9 mouse cellular contexts compared by ENCODE assay signal in the genomic region with DNA sequence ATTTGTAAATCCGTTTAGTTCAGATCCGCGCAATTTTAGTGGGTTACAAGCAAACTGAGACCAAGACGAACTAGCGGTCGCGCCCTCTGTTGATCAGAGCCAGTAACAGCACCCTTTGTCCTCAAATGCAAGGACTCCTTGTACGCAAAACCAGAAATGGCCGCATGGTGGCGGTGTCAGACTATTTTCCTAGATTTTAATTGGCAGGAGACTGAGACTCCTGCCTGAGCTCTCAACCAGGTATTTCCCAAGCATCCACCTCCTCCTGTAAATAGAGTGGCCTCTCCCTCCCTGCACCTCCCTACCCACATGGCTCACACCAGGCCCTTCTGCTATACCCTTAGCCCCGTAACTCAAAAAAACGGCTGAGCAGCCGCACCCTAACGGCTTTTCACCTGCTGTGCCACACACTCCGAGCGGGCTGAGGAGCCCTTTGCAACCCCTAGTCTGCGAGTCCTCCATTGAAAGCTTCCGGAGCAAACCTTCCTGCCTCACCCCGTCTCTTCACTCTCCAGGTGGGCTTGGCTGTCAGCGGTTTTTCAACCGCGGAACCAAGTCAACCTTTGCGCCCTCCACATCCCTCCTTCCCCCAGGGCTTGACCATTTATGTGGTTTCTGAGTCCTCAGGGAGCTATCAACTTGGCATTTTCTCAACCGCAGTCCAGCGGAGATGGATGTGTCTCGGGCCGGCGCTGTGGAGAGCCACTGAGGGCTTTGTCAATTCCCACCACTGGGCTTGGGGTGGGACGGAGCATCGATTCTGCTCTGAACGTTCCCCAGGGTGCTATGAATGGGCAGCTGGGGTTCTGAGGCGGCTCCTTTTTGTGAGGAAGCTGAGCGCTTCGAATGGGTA. TPM values are rescaled to one million over a fixed set of nuclear protein-coding genes. Genes with fewer than 3 reads are reported as not detected.
DNase-seq lines count a peak whose midpoint lies in the region; ATAC-seq and TF ChIP-seq lines count a peak whose summit lies in the region.
"Had no signal": no experiment of that assay in that cellular context is flagged by ENCODE, and none has a peak within 500 bp of the region (broad histone marks: within the 10 kb centered on the region; RNA-seq: fewer than 3 reads in every experiment).

No protein-coding gene starts in this region.

- peak; percentile 84 for DNase-seq in heart, postnatal 0 days (ENCODE audit: low spot score)
- DNase-seq in kidney, postnatal 36 days, result peak; percentile 92 to 97
- DNase-seq in liver, embryonic 14.5 days (ENCODE audit: low read depth in 3 of 3, low spot score in 3 of 3), result peak; percentile 74 to 79 (median 77)
- DNase-seq in stomach, postnatal 0 days (ENCODE audit: low spot score), result peak; percentile 97

- TF ChIP-seq EP300 in ES-Bruce4 (IDR thresholded peaks at IDR 0.05; ENCODE audit: insufficient read depth, low read depth, low read length), result no peak
- TF ChIP-seq EP300 in heart, postnatal 0 days (IDR thresholded peaks at IDR 0.05; ENCODE audit: low read depth), result no peak
- no peak for TF ChIP-seq EP300 in liver, embryonic 14.5 days (IDR thresholded peaks at IDR 0.05; ENCODE audit: low read depth)
- TF ChIP-seq EP300 in stomach, postnatal 0 days (optimal IDR thresholded peaks at IDR 0.05), result no peak

- no peak for TF ChIP-seq POLR2A in ES-Bruce4 (IDR thresholded peaks at IDR 0.05; ENCODE audit: insufficient read depth, low read length)

- peak; percentile 87 for ATAC-seq in cerebellum, adult (ENCODE audit: insufficient number of reproducible peaks, low FRiP score, low TSS enrichment)
- ATAC-seq in forebrain, embryonic 13.5 days, result peak; percentile 82
- peak; percentile 71; the same call in 1 of the 2 replicates for ATAC-seq in heart, postnatal 0 days (ENCODE audit: insufficient read depth, low read depth)
- ATAC-seq in liver, embryonic 14.5 days (ENCODE audit: insufficient read depth), result 0 out of 2 replicates have a peak, but pooled peaks have one; percentile 18
- ATAC-seq in neural tube, embryonic 12.5 days (ENCODE audit: low FRiP score, low read depth), result peak; percentile 80
- peak; percentile 89 for ATAC-seq in stomach, postnatal 0 days (ENCODE audit: low FRiP score, low TSS enrichment)

- peak; percentile 95 for TF ChIP-seq CTCF in ES-Bruce4 (IDR thresholded peaks at IDR 0.05; ENCODE audit: low read depth, low read length)
- peak; percentile 98 for TF ChIP-seq CTCF in heart, postnatal 0 days (IDR thresholded peaks at IDR 0.05; ENCODE audit: low read depth)
- TF ChIP-seq CTCF in liver, embryonic 14.5 days (IDR thresholded peaks at IDR 0.05; ENCODE audit: low read depth), result peak; percentile 95
- TF ChIP-seq CTCF in stomach, postnatal 0 days (IDR thresholded peaks at IDR 0.05; ENCODE audit: low read depth), result peak; percentile 99

- H3K9me3 ChIP-seq in ES-Bruce4 (replicated peaks; ENCODE audit: control insufficient read depth, insufficient read depth, low read length, poor library complexity, severe bottlenecking), result no peaks in the 10 kb centered on the region
- no peaks in the 10 kb centered on the region for H3K9me3 ChIP-seq in forebrain, embryonic 13.5 days (replicated peaks)
- H3K9me3 ChIP-seq in heart, postnatal 0 days (replicated peaks; ENCODE audit: control insufficient read depth, low read length), result no peaks in the 10 kb centered on the region
- no peaks in the 10 kb centered on the region for H3K9me3 ChIP-seq in liver, embryonic 14.5 days (ENCODE audit: control insufficient read depth, low read length)
- no peaks in the 10 kb centered on the region for H3K9me3 ChIP-seq in neural tube, embryonic 12.5 days
- H3K9me3 ChIP-seq in stomach, postnatal 0 days (ENCODE audit: control insufficient read depth, low read length), result no peaks in the 10 kb centered on the region

- peak overlapping the region; percentile 58 for H3K4me2 ChIP-seq in forebrain, embryonic 13.5 days
- H3K4me2 ChIP-seq in heart, postnatal 0 days (ENCODE audit: low read depth, low read length), result no peak overlapping the region
- H3K4me2 ChIP-seq in liver, embryonic 14.5 days (ENCODE audit: low read depth), result peak overlapping the region; percentile 16; the same call in 1 of the 2 replicates
- peak overlapping the region; percentile 57 for H3K4me2 ChIP-seq in neural tube, embryonic 12.5 days (replicated peaks)
- peak overlapping the region; percentile 11; the same call in 1 of the 2 replicates for H3K4me2 ChIP-seq in stomach, postnatal 0 days (replicated peaks; ENCODE audit: low read depth)

- 1% methylated on average over 34 of the region's 34 CpGs for WGBS in forebrain, embryonic 13.5 days
- 5% methylated on average over 34 of the region's 34 CpGs for WGBS in heart, postnatal 0 days
- 4% methylated on average over 34 of the region's 34 CpGs for WGBS in liver, embryonic 14.5 days (ENCODE audit: insufficient replicate concordance)
- WGBS in neural tube, embryonic 12.5 days, result 1% methylated on average over 34 of the region's 34 CpGs
- WGBS in stomach, postnatal 0 days, result 3% methylated on average over 34 of the region's 34 CpGs

- H3K4me1 ChIP-seq in ES-Bruce4 (ENCODE audit: control insufficient read depth, insufficient read depth, low read length), result no peaks in the 10 kb centered on the region
- H3K4me1 ChIP-seq in forebrain, embryonic 13.5 days, result peaks cover 6% of the 10 kb centered on the region; the same call in 1 of the 2 replicates
- no peaks in the 10 kb centered on the region for H3K4me1 ChIP-seq in heart, postnatal 0 days (ENCODE audit: control insufficient read depth, insufficient read depth)
- no peaks in the 10 kb centered on the region for H3K4me1 ChIP-seq in liver, embryonic 14.5 days (replicated peaks; ENCODE audit: control insufficient read depth in 2 of 2, insufficient read depth in 2 of 2, low read length in 1 of 2)
- peaks cover 6% of the 10 kb centered on the region for H3K4me1 ChIP-seq in neural tube, embryonic 12.5 days
- no peaks in the 10 kb centered on the region for H3K4me1 ChIP-seq in stomach, postnatal 0 days (replicated peaks; ENCODE audit: control insufficient read depth, insufficient read depth)

- H3K36me3 ChIP-seq in ES-Bruce4 (ENCODE audit: control insufficient read depth, insufficient read depth, low read length, poor library complexity, severe bottlenecking), result no peaks in the 10 kb centered on the region
- no peaks in the 10 kb centered on the region for H3K36me3 ChIP-seq in forebrain, embryonic 13.5 days (ENCODE audit: poor library complexity, severe bottlenecking)
- no peaks in the 10 kb centered on the region for H3K36me3 ChIP-seq in heart, postnatal 0 days (replicated peaks; ENCODE audit: control insufficient read depth, insufficient read depth, low read length)
- no peaks in the 10 kb centered on the region for H3K36me3 ChIP-seq in liver, embryonic 14.5 days (replicated peaks; ENCODE audit: control insufficient read depth, insufficient read depth, low read depth)
- no peaks in the 10 kb centered on the region for H3K36me3 ChIP-seq in neural tube, embryonic 12.5 days
- no peaks in the 10 kb centered on the region for H3K36me3 ChIP-seq in stomach, postnatal 0 days (ENCODE audit: control insufficient read depth, insufficient read depth, low read length)

- H3K9ac ChIP-seq in ES-Bruce4 (ENCODE audit: low read depth, poor library complexity, severe bottlenecking), result peak overlapping the region; percentile 20; the same call in 1 of the 2 replicates
- peak overlapping the region; percentile 45 for H3K9ac ChIP-seq in forebrain, embryonic 13.5 days
- H3K9ac ChIP-seq in heart, postnatal 0 days (replicated peaks; ENCODE audit: low read depth, low read length), result no peak overlapping the region
- no peak overlapping the region for H3K9ac ChIP-seq in liver, embryonic 14.5 days (replicated peaks)
- H3K9ac ChIP-seq in neural tube, embryonic 12.5 days, result peak overlapping the region; percentile 35; the same call in 1 of the 2 replicates
- no peak overlapping the region for H3K9ac ChIP-seq in stomach, postnatal 0 days (ENCODE audit: low read length)

- H3K4me3 ChIP-seq in ES-Bruce4 (ENCODE audit: low read depth, low read length), result peak overlapping the region; percentile 42
- H3K4me3 ChIP-seq in forebrain, embryonic 13.5 days, result peak overlapping the region; percentile 31
- H3K4me3 ChIP-seq in heart, postnatal 0 days (ENCODE audit: low read depth, low read length), result no peak overlapping the region
- no peak overlapping the region for H3K4me3 ChIP-seq in liver, embryonic 14.5 days (ENCODE audit: insufficient read depth in 1 of 2, low read depth in 2 of 2, low read length in 2 of 2)
- H3K4me3 ChIP-seq in neural tube, embryonic 12.5 days, result peak overlapping the region; percentile 16; the same call in 1 of the 2 replicates
- no peak overlapping the region for H3K4me3 ChIP-seq in stomach, postnatal 0 days (ENCODE audit: low read depth, low read length)
- H3K4me3 ChIP-seq: myocyte had no signal

- no peak overlapping the region for H3K27ac ChIP-seq in ES-Bruce4 (ENCODE audit: insufficient read depth, low read length)
- no peak overlapping the region for H3K27ac ChIP-seq in forebrain, embryonic 13.5 days
- H3K27ac ChIP-seq in heart, postnatal 0 days (ENCODE audit: low read depth), result no peak overlapping the region
- no peak overlapping the region for H3K27ac ChIP-seq in liver, embryonic 14.5 days
- H3K27ac ChIP-seq in neural tube, embryonic 12.5 days, result no peak overlapping the region
- H3K27ac ChIP-seq in stomach, postnatal 0 days (replicated peaks), result no peak overlapping the region

- no peaks in the 10 kb centered on the region for H3K27me3 ChIP-seq in ES-Bruce4 (ENCODE audit: control insufficient read depth, insufficient read depth, low read length, poor library complexity, severe bottlenecking)
- H3K27me3 ChIP-seq in forebrain, embryonic 13.5 days, result peaks cover 4% of the 10 kb centered on the region; the same call in 1 of the 2 replicates
- peaks cover 21% of the 10 kb centered on the region for H3K27me3 ChIP-seq in heart, postnatal 0 days (ENCODE audit: control insufficient read depth, insufficient read depth, low read length)
- peaks cover 3% of the 10 kb centered on the region for H3K27me3 ChIP-seq in liver, embryonic 14.5 days (ENCODE audit: control insufficient read depth, insufficient read depth, low read length)
- H3K27me3 ChIP-seq in neural tube, embryonic 12.5 days (replicated peaks), result peaks cover 11% of the 10 kb centered on the region; the same call in 1 of the 2 replicates
- no peaks in the 10 kb centered on the region for H3K27me3 ChIP-seq in stomach, postnatal 0 days (ENCODE audit: control insufficient read depth, insufficient read depth, low read length)

RNA-seq across cellular contexts. Expression of a gene that starts 1.8 kb away (rescaled TPM):
- polyA plus RNA-seq in ES-Bruce4 (2011; ENCODE audit: insufficient read depth, insufficient read length, low read depth, missing spikeins), result not detected in 2 replicates
- not detected in 2 replicates for polyA plus RNA-seq in forebrain, embryonic 13.5 days (2015; fragmentation: Nextera tagmentation; extraction: Ambion mirVana)
- not detected in 2 replicates for total RNA-seq in heart, postnatal 0 days (2014; rRNA removed; ENCODE audit: low replicate concordance)
- polyA plus RNA-seq in heart, postnatal 0 days (2015; fragmentation: Nextera tagmentation; extraction: Ambion mirVana), result not detected in 2 replicates
- not detected in 2 replicates for polyA plus RNA-seq in liver, embryonic 14.5 days (2012; rRNA removed)
- not detected in 2 replicates for polyA plus RNA-seq in liver, embryonic 14.5 days (2014; fragmentation: Nextera tagmentation; extraction: Ambion mirVana)
- polyA plus RNA-seq in neural tube, embryonic 12.5 days (2016; fragmentation: Nextera tagmentation; extraction: Ambion mirVana), result not detected in 2 replicates
- polyA plus RNA-seq in stomach, postnatal 0 days (2015; fragmentation: Nextera tagmentation; extraction: Ambion mirVana), result not detected in 2 replicates
- polyA plus RNA-seq: myocyte had no signal

RNA-seq across cellular contexts. Expression of a gene that starts 5.8 kb away (rescaled TPM):
- polyA plus RNA-seq in ES-Bruce4 (2011; ENCODE audit: insufficient read depth, insufficient read length, low read depth, missing spikeins), result not detected in 2 replicates
- polyA plus RNA-seq in forebrain, embryonic 13.5 days (2015; fragmentation: Nextera tagmentation; extraction: Ambion mirVana), result 0.14 and 0.21 TPM in 2 replicates
- total RNA-seq in heart, postnatal 0 days (2014; rRNA removed; ENCODE audit: low replicate concordance), result not detected in 2 replicates
- not detected in 2 replicates for polyA plus RNA-seq in heart, postnatal 0 days (2015; fragmentation: Nextera tagmentation; extraction: Ambion mirVana)
- polyA plus RNA-seq in liver, embryonic 14.5 days (2012; rRNA removed), result not detected in 2 replicates
- polyA plus RNA-seq in liver, embryonic 14.5 days (2014; fragmentation: Nextera tagmentation; extraction: Ambion mirVana), result not detected in 2 replicates
- not detected in 2 replicates for polyA plus RNA-seq in neural tube, embryonic 12.5 days (2016; fragmentation: Nextera tagmentation; extraction: Ambion mirVana)
- not detected in 2 replicates for polyA plus RNA-seq in stomach, postnatal 0 days (2015; fragmentation: Nextera tagmentation; extraction: Ambion mirVana)

RNA-seq across cellular contexts. Expression of a gene that starts 16.5 kb away (rescaled TPM):
- 76.7 and 89.3 TPM in 2 replicates for polyA plus RNA-seq in ES-Bruce4 (2011; ENCODE audit: insufficient read depth, insufficient read length, low read depth, missing spikeins)
- 172 and 212 TPM in 2 replicates for polyA plus RNA-seq in forebrain, embryonic 13.5 days (2015; fragmentation: Nextera tagmentation; extraction: Ambion mirVana)
- total RNA-seq in heart, postnatal 0 days (2014; rRNA removed; ENCODE audit: low replicate concordance), result 127 and 130 TPM in 2 replicates
- polyA plus RNA-seq in heart, postnatal 0 days (2015; fragmentation: Nextera tagmentation; extraction: Ambion mirVana), result 38.1 and 53.1 TPM in 2 replicates
- 43.8 and 47.9 TPM in 2 replicates for polyA plus RNA-seq in liver, embryonic 14.5 days (2012; rRNA removed)
- polyA plus RNA-seq in liver, embryonic 14.5 days (2014; fragmentation: Nextera tagmentation; extraction: Ambion mirVana), result 20.0 and 21.8 TPM in 2 replicates
- polyA plus RNA-seq in neural tube, embryonic 12.5 days (2016; fragmentation: Nextera tagmentation; extraction: Ambion mirVana), result 179 and 198 TPM in 2 replicates
- polyA plus RNA-seq in stomach, postnatal 0 days (2015; fragmentation: Nextera tagmentation; extraction: Ambion mirVana), result 52.9 and 60.0 TPM in 2 replicates

RNA-seq across cellular contexts. Expression of a gene that starts 16.5 kb away (rescaled TPM):
- polyA plus RNA-seq in ES-Bruce4 (2011; ENCODE audit: insufficient read depth, insufficient read length, low read depth, missing spikeins), result 0.65 and 1.3 TPM in 2 replicates
- 1.3 and 1.4 TPM in 2 replicates for polyA plus RNA-seq in forebrain, embryonic 13.5 days (2015; fragmentation: Nextera tagmentation; extraction: Ambion mirVana)
- total RNA-seq in heart, postnatal 0 days (2014; rRNA removed; ENCODE audit: low replicate concordance), result 0.15 and 0.31 TPM in 2 replicates
- polyA plus RNA-seq in heart, postnatal 0 days (2015; fragmentation: Nextera tagmentation; extraction: Ambion mirVana), result 1.2 and 1.3 TPM in 2 replicates
- polyA plus RNA-seq in liver, embryonic 14.5 days (2012; rRNA removed), result 0.97 and 1.3 TPM in 2 replicates
- polyA plus RNA-seq in liver, embryonic 14.5 days (2014; fragmentation: Nextera tagmentation; extraction: Ambion mirVana), result 1.3 and 1.5 TPM in 2 replicates
- 0.83 and 1.3 TPM in 2 replicates for polyA plus RNA-seq in neural tube, embryonic 12.5 days (2016; fragmentation: Nextera tagmentation; extraction: Ambion mirVana)
- polyA plus RNA-seq in stomach, postnatal 0 days (2015; fragmentation: Nextera tagmentation; extraction: Ambion mirVana), result 0.57 and 0.65 TPM in 2 replicates

RNA-seq across cellular contexts. Expression of a gene that starts 27.0 kb away (rescaled TPM):
- polyA plus RNA-seq in ES-Bruce4 (2011; ENCODE audit: insufficient read depth, insufficient read length, low read depth, missing spikeins), result not detected in 2 replicates
- not detected in 2 replicates for polyA plus RNA-seq in forebrain, embryonic 13.5 days (2015; fragmentation: Nextera tagmentation; extraction: Ambion mirVana)
- total RNA-seq in heart, postnatal 0 days (2014; rRNA removed; ENCODE audit: low replicate concordance), result not detected in 2 replicates
- polyA plus RNA-seq in heart, postnatal 0 days (2015; fragmentation: Nextera tagmentation; extraction: Ambion mirVana), result not detected in 2 replicates
- polyA plus RNA-seq in liver, embryonic 14.5 days (2012; rRNA removed), result not detected in 2 replicates
- not detected in 2 replicates for polyA plus RNA-seq in liver, embryonic 14.5 days (2014; fragmentation: Nextera tagmentation; extraction: Ambion mirVana)
- 0.31 TPM in 1 of 2 replicates, not detected in the other for polyA plus RNA-seq in neural tube, embryonic 12.5 days (2016; fragmentation: Nextera tagmentation; extraction: Ambion mirVana)
- 0.13 TPM in 1 of 2 replicates, not detected in the other for polyA plus RNA-seq in stomach, postnatal 0 days (2015; fragmentation: Nextera tagmentation; extraction: Ambion mirVana)
- polyA plus RNA-seq: myocyte had no signal

Comparison
In these comparisons a context has a peak if more than half of its experiments do, and no peak if none do; other contexts are left out.
1. H3K4me3 ChIP-seq: peak in ES-Bruce4 (single experiment), forebrain, embryonic 13.5 days (single experiment) and neural tube, embryonic 12.5 days (single experiment); none in heart, postnatal 0 days (single experiment), liver, embryonic 14.5 days (0 of 2) and stomach, postnatal 0 days (single experiment).
2. H3K9ac ChIP-seq: peak in ES-Bruce4 (single experiment), forebrain, embryonic 13.5 days (single experiment) and neural tube, embryonic 12.5 days (single experiment); none in heart, postnatal 0 days (single experiment), liver, embryonic 14.5 days (single experiment) and stomach, postnatal 0 days (single experiment).
3. ATAC-seq: peak in every context shown above with its lines; median percentile 89 in stomach, postnatal 0 days; 87 in cerebellum, adult; 82 in forebrain, embryonic 13.5 days; 80 in neural tube, embryonic 12.5 days; 71 in heart, postnatal 0 days; 18 in liver, embryonic 14.5 days.
4. Peak in every context shown above with its lines, with median percentiles within 50 percentile points of each other: CTCF ChIP-seq and DNase-seq.